Mouse (Mus musculus): ENCODE measurements at regions not wholly inside any gene's neighbourhood (a gene's known extent, or its start where the extent isn't known, plus 50 kb on each side); places are given as distances from the start of the nearest gene placed in this dataset.

DNA sequence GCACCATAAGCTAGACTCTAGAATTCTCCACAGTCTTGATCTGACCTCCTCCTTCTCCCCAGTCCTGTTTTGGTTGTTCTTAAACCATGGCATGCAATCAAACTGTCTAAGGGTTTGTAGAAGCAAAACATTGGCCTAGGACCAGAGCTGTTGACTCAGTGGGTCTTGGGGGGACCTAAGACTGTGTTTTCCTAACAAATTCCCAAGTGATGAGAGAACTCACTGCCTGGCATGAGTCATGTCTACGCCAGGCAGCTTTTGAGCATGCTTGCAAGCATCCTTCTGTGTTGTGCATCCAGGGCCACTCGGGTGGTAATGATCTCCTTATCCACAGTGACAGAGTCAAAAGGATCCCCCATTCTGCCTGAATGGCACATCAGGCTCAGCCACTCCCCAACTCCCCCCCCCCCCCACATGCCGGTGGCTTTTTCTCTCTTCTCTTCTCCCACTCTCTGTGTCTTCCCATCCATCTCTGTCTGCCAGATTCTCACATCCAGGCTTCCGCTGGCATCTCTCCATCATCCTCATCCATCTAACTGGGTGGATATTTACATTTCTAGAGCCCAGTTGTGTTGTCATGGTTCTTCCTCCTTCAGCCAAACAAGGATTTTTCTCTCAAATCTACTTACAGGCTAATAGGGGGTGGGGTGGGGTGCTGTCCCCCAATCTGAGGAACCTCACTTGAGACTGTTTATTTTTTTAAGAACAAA, 246.1 kb upstream of the Cadm1 start:
- H3K4me3 ChIP-seq: no peak overlapping the region
- no peak overlapping the region for H3K27ac ChIP-seq
- intact Hi-C loops (cut with DNase I): no loop called here
- no peak for TF ChIP-seq CTCF (IDR thresholded peaks at IDR 0.05)
- no peak for DNase-seq (ENCODE audit: extremely low spot score in 1 of 2, low spot score in 2 of 2)

DNA sequence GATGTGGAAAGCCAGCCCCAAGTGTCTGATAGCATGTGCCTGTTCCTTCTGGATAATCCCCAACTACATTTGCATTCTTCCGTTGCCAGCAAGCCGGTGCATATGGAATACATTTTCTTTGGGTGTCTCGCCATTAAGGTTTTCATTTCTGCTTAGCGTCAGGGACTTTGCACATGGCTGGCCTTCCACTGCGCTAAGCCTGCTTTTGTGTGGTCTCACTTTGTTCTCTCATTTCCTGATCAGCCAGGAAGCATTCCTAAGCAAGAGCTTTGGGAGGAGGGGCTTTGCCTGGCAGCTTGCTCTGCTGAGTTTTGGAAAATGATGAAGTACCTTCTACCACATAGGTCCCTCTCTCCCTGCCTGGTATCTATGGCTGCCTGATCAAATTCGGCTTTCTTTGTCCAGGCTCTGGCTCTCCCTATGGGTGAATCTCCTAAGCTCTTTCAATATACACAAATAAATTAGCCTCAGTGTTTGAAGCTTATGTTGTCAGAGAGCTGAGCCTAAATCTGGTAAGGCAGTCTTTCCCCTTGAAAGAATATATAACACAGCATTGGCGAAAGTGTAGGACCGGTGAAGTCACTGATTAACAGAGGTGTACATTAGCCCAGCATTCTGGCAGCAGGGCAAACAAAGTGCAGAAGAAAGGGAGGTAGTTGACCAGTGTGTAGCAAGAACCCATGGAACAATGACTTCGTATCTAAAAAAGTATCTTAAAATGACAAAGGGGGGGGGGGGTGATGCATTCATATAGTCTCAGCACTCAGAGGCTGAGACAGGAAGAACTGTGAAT, 242.8 kb upstream of the Cadm1 start:
- Histone ChIP-seq H3K27ac (no peak overlapping the region), H3K4me3 (no peak overlapping the region)
- DNase-seq (ENCODE audit: extremely low spot score in 1 of 2, low spot score in 2 of 2): no peak
- no peak for TF ChIP-seq CTCF (IDR thresholded peaks at IDR 0.05)
- intact Hi-C loops (cut with DNase I): no loop called here

DNA sequence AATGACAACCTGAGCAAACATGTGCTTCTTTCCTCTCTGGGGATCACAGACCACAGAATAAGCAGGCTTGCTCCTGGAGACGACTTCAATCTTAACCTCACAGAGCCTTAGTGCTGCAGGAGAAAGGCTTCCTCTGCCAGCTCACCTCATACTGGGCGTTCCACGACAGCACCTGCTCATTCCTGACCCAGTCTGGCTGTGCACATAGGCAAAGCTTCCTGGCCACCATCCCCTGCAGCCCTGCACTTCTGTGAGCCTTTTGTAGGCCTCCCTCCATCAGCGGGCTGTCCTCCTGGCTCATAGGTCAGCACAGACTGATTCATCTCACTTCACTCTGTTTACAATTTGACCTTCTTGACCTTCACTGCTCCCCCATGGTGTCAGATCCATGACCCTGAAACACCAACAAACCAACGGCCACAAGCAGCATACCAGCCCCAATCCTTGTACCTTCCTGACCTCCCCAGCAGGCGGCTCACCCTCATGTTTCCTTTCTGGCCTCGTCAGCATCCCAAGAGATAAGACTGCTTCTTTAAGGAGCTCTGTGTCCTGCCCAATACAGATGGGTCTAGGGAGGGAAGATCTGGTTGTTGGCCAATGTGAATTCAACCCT, 241.3 kb upstream of the Cadm1 start:
- intact Hi-C loops (cut with DNase I): no loop called here
- no peak for DNase-seq (ENCODE audit: extremely low spot score in 1 of 2, low spot score in 2 of 2)
- Histone ChIP-seq H3K4me3 (no peak overlapping the region), H3K27ac (no peak overlapping the region)
- TF ChIP-seq CTCF (IDR thresholded peaks at IDR 0.05): no peak

DNA sequence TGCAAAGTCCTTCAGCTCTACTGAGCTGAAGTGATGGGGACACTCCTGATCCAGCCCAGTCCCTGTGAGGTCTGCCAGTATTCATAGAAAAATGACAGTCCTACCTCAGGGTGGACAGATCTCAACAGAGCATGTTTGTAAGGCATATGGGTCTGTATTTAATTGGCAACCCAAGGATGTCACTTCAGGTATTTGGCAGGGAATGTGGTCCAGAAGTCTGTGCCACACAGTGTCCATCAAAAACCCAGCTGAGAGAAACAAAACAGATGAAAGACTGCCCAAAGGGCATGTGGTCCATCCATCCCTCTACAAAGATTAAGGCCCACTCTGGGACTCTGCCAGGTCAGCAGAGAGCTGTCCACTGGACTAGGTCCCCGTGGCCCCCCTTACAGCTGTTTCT, 229.3 kb upstream of the Cadm1 start:
- no peak for TF ChIP-seq CTCF (IDR thresholded peaks at IDR 0.05)
- Histone ChIP-seq H3K4me3 (no peak overlapping the region), H3K27ac (no peak overlapping the region)
- intact Hi-C loops (cut with DNase I): no loop called here
- no peak for DNase-seq (ENCODE audit: extremely low spot score in 1 of 2, low spot score in 2 of 2)

DNA sequence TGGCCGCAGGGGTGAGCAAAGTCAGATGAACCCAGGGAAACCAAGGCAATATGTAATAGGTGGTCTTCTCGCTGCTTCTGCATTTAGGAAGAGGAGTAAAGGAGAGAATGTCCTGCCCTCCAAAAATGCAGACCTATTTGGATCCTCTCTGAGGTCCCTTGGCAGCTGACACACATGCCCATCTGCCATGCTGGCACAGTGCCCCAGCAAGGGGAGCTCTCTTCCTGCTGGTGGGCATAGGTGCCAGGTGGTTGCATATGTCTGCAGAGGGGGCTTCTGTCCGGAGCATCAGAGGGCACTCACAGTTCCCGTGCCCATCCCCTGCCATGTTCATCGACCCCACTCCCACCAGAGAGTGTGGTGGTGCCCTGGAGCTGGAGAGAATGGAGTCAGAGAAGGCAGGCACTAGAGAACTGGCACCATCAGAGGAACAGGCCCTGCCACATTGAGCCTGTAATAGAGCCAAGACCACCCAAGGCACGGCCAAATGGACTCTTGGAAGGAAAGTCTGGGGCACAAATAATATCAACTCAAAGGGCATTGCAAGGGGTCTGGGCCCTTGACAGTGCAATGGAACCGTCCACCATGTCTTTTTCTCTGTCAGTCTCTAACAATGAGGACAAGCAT, 222.7 kb upstream of the Cadm1 start:
- no peak for TF ChIP-seq CTCF (IDR thresholded peaks at IDR 0.05)
- intact Hi-C loops (cut with DNase I): no loop called here
- Histone ChIP-seq H3K4me3 (no peak overlapping the region), H3K27ac (no peak overlapping the region)
- DNase-seq (ENCODE audit: extremely low spot score in 1 of 2, low spot score in 2 of 2): no peak

DNA sequence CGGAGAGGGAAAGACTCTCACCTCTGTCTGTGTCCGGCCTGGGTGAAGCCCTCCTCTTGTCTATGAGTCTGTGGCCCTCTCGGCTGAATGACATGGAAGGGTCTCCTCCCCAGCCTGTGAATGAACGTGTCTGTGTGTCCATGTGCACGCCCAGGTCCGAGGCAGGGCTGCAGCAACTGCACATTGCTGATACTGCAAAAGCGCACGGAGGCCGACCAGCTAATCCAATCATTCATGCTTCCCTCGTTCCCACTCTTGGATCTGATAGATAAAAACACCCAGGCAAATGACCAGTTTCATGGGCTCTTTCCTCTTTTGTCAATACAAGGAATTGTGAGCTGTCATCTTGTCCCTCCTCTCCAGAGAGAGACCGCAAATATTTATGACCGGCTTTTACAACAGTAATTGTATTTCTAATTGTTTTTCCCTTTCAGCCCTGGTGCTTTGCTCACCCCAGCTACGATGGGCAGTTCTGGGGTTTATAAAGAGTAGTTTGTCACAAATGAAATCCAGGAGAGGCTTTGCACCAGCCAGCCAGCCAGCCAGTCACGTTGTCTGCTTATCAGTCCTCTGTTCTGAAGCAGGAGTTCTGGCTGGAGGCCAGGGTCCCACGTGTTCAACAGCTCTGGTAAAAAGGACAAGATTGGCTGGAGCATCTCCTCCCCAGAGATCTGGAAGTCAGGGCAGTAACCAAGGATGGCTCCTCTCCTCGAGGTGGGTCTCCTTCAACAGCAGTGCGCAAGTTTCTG, 222.0 kb upstream of the Cadm1 start:
- no peak overlapping the region for H3K27ac ChIP-seq
- TF ChIP-seq CTCF (IDR thresholded peaks at IDR 0.05): no peak
- intact Hi-C loops (cut with DNase I): no loop called here
- no peak overlapping the region for H3K4me3 ChIP-seq
- DNase-seq (ENCODE audit: extremely low spot score in 1 of 2, low spot score in 2 of 2): no peak

DNA sequence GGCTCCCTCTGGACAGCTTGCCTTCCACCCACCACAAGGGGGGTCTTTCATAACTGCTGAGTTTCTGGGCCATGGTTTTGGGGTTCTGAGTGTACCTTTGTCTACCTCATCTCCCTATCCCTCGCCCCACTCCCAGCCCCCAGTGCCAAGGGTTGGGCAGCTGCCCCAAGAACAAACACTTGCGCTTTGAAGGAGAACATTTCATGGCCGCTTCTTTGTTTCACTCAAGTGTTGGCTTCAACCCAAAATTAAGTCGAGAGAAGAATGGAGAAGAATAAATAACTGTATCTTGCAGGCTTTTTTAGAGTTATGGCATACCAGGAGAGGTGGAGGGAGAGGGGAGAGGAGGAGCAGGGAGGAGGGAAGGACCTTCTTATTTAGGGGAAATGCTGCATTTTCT, 216.5 kb upstream of the Cadm1 start:
- TF ChIP-seq CTCF (IDR thresholded peaks at IDR 0.05): no peak
- no peak overlapping the region for H3K27ac ChIP-seq
- intact Hi-C loops (cut with DNase I): no loop called here
- DNase-seq (ENCODE audit: extremely low spot score in 1 of 2, low spot score in 2 of 2): no peak
- no peak overlapping the region for H3K4me3 ChIP-seq

DNA sequence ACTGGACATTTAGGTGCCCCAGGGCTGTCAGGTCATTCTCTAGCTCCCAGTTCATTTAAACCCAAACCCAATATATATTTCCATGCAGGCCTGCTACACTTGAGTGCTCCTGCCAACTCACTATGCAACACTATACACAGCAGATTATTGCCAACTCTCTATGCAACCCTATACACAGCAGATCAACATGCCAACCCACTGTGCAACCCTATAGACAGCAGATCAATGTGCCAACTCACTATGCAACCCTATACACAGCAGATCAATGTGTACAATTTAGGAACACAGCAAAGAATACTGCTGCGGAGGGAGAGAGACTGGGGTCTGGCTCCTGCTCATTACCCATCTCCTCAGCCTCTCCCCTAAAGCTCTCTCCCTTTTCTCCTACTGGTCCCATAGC, 215.7 kb upstream of the Cadm1 start:
- Histone ChIP-seq H3K27ac (no peak overlapping the region), H3K4me3 (no peak overlapping the region)
- intact Hi-C loops (cut with DNase I): no loop called here
- no peak for TF ChIP-seq CTCF (IDR thresholded peaks at IDR 0.05)
- DNase-seq (ENCODE audit: extremely low spot score in 1 of 2, low spot score in 2 of 2): no peak

DNA sequence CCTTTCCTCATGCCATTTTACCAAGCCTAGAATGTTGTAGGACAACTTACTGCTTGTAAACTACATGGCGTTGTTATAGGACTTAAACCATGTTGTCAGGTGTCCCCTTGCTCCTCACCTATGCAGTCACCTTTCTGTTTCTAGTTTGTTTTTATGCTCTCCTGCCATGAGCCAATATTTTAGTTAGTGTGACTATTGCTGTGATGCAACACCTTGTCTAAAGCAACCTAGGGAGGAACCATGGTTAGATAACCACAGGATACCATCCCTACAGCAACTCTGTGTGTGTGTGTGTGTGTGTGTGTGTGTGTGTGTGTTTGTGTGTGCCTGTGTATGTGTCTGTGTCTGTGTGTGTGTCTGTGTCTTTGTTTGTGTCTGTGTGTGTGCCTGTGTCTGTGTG, 209.6 kb upstream of the Cadm1 start:
- TF ChIP-seq CTCF (IDR thresholded peaks at IDR 0.05): no peak
- no peak overlapping the region for H3K27ac ChIP-seq
- intact Hi-C loops (cut with DNase I): no loop called here

DNA sequence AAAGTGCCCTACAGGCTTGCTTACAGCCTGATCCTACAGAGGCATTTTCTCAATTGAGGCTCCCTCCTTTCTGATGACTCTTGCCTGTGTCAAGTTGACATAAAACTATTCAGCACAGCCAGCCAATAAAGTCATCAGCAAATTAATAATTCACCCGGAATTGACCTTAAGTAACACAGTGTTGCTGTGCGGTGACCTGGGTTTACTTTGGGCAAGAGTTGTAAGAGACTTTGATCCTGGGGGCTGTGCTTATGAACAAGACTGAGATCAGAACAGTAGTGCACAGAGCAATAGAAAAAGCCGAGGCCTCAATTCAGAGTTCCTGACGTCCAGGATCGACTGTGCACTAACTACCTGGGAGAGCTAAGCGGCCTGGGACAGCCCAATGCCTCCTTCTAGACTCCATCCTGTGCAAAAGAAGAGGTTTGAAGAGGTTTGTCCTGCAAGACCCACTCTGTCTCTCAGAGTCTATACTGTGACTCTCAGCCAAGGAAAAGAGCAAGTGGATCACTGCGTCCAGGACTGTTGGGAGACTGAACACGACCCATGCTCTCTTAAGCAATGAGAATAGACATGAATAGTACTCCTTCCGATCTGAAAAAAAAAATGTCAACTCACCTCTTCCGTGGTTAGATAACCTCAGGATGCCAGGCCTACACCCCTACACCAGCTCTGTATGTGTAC, 208.7 kb upstream of the Cadm1 start:
- DNase-seq (ENCODE audit: extremely low spot score in 1 of 2, low spot score in 2 of 2): no peak
- intact Hi-C loops (cut with DNase I): no loop called here
- TF ChIP-seq CTCF (IDR thresholded peaks at IDR 0.05): no peak
- no peak overlapping the region for H3K4me3 ChIP-seq
- no peak overlapping the region for H3K27ac ChIP-seq

More for the DNA sequence above, 209.6 kb upstream of the Cadm1 start:
- H3K4me3 ChIP-seq: no peak overlapping the region
- no peak for DNase-seq (ENCODE audit: extremely low spot score in 1 of 2, low spot score in 2 of 2)

DNA sequence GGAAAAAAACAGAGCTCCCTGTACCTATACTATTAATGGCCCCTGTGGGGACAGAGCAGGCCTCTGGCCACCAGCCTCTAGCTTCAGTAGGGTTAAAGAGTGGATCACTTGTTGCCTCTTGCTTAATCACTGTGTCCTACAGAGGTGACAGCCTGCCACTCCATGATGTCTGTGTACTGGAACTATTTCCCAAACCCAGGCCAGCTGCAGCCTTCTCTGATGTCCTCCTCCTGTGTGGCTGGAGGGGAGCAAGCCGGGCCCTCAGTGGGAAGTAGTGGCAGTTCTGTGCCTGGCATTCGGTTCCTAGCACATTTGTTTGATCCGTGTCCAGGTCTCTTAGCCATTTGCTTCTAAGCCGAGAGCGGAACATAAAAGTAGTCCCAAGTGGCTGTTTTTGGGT, 207.7 kb upstream of the Cadm1 start:
- Histone ChIP-seq H3K27ac (no peak overlapping the region), H3K4me3 (no peak overlapping the region)
- no peak for DNase-seq (ENCODE audit: extremely low spot score in 1 of 2, low spot score in 2 of 2)
- intact Hi-C loops (cut with DNase I): no loop called here
- TF ChIP-seq CTCF (IDR thresholded peaks at IDR 0.05): no peak

Measured in left cerebral cortex, adult 2 months (tissue).